Mouse (Mus musculus): ENCODE data around the gene Dhx29.

Gene Dhx29

DNA sequence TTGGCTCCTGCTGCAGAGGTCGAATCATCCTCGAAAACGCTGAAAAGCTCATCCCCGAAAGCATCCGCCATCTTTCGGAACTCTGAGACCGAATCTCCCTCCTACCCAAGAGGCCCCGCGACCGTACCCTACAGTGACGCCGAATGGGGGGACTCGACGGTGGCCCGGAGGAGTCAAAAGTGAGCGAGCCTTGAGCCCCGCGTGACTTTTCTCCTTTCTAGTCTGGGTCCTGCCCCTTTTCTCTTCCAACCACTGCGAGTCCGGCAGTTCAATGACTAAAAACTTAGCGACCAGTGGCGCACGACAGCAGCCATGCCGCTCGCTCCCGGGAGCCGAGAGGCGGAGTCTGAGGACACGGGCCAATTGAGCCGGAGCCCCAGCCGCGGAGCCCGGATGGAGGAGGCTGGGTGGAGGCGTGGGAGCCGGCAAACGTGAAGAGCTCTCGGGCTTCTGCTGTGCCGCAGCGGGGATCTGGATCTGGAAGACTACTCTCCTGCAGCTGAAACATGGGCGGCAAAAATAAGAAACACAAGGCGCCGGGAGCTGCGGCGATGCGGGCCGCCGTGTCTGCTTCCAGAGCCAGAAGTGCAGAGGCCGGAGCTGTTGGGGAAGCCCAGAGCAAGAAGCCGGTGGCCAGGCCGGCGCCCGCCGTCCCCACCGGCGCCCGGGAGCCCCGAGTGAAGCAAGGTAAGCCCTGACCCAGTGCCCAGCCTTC lies at the start of gene Dhx29, which contains the start of gene Mtrex:
Gene Dhx29 (plus strand): TSS at position 168 of the 715 bp plus-strand sequence.
Gene Mtrex (minus strand): TSS at position 112 of the 715 bp plus-strand sequence.
- in situ Hi-C loops (cut with MboI; ENCODE audit: low pct_unique_long_range_greater_than_20kb in 1 of 2, low sequenced_read_pairs in 2 of 2, unreplicated experiment in 1 of 2) = no loop called here

DNA sequence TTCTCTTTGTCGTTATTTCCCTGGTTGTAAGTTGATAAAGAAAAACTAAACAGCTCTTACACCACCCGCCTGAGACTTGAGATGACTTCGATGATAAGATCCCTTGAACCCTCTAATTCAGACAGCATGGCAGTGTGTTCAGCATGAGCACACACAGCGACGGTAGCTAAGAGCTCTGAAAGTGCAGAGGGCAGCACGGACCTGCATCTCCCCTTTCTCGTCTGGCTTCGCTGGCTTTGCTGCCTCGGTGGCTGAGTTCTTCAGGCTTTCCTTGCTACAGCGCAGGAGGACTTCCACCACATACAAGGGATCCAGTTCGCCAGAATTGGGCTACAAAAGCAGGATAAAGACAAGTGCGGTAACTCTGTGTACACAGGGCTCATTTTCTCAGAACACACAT lies 40.0 kb upstream of the Dhx29 start:
- in situ Hi-C loops (cut with MboI; ENCODE audit: low pct_unique_long_range_greater_than_20kb in 1 of 2, low sequenced_read_pairs in 2 of 2, unreplicated experiment in 1 of 2) = no loop called here

DNA sequence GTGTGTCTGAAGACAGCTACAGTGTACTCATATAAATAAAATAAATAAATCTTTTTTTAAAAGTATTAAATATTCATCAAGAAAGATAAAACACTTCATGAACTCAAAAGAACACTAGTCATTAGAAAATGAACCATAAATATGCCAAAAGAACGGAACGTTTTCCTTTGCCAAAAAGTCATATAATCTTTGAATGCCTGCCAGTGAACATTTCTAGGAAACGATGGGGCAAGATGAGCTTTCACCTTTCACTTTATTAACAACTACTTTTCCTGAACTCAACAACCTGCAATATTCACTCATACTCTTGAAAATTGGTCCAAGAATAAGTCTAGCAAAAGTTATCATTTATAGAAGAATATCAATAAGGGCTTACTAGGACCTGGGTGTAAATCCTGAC lies 25.1 kb upstream of the Dhx29 start:
- in situ Hi-C loops (cut with MboI; ENCODE audit: low pct_unique_long_range_greater_than_20kb in 1 of 2, low sequenced_read_pairs in 2 of 2, unreplicated experiment in 1 of 2) = no loop called here

DNA sequence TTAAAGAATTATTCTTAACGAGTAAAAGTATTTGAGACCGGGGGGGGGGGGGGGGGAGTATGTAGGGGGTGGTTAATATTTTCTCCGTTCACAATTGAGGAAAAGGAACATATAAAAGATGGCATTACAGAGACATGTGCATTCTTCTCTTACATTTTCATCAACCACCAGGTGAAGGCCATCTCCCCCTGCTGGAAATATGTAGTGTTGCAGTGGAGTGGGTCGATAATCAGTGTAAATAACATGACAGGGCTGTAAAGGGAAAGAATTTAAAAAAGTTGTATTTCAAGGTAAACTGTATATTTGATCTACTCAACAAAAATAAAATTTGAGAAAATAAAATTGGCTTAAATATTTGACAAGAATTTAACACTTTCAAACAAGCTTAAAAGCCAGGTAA lies 17.6 kb upstream of the Dhx29 start:
- in situ Hi-C loops (cut with MboI; ENCODE audit: low pct_unique_long_range_greater_than_20kb in 1 of 2, low sequenced_read_pairs in 2 of 2, unreplicated experiment in 1 of 2) = no loop called here

DNA sequence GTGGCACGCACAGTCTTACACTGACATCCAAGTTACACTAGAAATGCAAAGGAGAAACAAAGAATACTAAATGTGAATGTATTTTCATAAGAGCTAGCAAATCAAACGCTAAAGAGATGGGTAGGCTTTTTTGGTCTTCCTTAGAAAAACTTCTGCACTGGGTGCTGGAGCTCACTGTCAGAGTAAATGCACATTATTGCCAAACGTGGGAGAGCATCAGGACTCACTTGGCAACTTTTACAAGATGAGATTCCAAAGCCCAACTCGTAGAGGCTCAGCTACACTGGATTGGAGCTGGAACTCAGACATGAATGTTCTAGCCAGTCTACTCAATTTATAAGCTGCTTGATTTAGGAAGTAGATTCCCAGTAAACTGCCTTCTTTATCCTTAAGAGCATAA lies 16.8 kb upstream of the Dhx29 start:
- in situ Hi-C loops (cut with MboI; ENCODE audit: low pct_unique_long_range_greater_than_20kb in 1 of 2, low sequenced_read_pairs in 2 of 2, unreplicated experiment in 1 of 2) = no loop called here

DNA sequence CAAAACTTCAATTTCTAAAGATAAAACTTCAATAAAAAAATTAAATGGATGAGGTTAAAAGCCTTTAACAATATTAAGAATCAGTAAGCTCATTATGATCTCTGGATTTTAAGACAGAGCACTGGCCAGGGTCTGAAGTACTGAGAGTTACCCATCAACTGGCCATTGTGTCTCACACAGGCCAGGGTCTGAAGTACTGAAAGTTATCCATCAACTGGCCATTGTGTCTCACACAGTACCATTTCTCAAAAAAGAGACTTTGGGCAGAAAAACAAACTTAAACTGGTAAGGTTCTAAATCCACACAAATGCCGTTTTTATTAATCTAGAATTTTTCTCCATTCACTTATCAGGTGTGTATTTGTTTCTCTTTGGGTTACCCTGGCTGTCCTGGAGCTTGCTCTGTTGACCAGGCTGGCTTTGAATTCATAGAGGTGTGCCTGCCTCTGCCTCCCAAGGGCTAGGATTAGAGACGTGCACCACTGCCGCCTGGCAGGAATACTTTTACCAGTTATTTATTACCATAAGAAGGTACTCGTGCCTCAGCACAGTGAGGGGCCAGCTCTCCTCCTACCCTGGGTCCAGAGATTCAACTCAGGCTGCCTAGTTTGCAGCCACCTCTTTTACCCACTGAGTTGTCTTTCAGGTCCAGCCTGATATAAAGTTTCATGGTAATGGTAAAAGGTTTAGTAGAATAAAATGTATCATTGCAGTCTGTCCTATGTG lies 8.0 kb upstream of the Dhx29 start:
- in situ Hi-C loops (cut with MboI; ENCODE audit: low pct_unique_long_range_greater_than_20kb in 1 of 2, low sequenced_read_pairs in 2 of 2, unreplicated experiment in 1 of 2) = no loop called here

DNA sequence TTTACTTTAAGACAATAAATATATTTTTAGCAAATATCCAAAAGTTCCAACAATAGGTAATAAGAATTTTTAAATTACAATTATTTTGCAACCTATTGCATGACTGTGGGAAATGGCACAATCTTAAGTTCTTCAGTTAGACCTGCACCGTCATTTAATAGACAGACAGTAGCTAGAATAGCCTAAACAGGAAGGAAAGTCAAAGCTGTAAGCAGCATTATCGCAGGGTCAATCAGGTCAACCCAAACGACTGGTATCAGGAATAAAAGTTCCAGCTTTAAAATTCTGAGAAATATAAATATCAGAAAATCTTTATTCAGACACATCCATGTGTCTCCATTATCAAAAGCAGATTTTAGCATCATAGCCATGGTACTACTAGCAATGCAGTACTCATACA lies 6.3 kb upstream of the Dhx29 start:
- in situ Hi-C loops (cut with MboI; ENCODE audit: low pct_unique_long_range_greater_than_20kb in 1 of 2, low sequenced_read_pairs in 2 of 2, unreplicated experiment in 1 of 2) = no loop called here

DNA sequence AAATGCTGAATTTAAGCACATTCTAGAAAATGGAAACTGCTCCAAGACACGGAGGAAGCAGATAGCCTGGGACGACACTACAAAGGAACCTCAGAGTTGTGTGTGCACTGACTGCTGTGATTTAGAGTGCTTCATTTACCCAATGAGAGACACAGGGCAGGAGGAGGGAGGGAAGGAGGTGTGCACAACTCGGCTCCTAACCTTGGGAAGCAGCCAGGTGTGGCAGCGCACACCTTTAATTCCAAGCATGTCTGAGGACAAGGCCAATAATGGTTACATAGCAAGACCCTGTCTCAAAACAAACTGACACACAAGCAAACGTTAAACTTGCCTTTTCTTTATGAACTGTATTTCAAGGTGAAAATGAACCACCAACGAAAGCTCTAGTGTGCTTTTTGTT lies 2.0 kb upstream of the Dhx29 start:
- in situ Hi-C loops (cut with MboI; ENCODE audit: low pct_unique_long_range_greater_than_20kb in 1 of 2, low sequenced_read_pairs in 2 of 2, unreplicated experiment in 1 of 2) = no loop called here

DNA sequence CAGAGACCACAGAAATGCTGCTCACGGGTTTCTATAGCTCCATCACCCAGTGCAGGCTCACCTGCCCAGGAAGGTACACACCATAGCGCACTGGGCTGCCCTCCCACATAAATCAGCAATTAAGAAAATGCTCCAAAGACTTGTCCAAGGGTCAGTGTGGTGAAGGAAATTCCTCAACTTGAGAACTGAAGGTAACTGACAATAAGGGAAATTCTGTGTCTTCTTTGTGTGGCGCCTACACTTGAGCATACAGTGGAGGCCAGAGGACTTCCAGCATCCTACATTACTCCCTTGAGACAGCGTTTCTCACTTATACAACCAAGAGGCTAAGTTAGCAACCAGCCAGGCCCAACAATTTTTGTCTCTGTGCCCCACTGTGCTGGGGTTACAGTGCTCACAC lies 1.3 kb upstream of the Dhx29 start:
- in situ Hi-C loops (cut with MboI; ENCODE audit: low pct_unique_long_range_greater_than_20kb in 1 of 2, low sequenced_read_pairs in 2 of 2, unreplicated experiment in 1 of 2) = no loop called here

DNA sequence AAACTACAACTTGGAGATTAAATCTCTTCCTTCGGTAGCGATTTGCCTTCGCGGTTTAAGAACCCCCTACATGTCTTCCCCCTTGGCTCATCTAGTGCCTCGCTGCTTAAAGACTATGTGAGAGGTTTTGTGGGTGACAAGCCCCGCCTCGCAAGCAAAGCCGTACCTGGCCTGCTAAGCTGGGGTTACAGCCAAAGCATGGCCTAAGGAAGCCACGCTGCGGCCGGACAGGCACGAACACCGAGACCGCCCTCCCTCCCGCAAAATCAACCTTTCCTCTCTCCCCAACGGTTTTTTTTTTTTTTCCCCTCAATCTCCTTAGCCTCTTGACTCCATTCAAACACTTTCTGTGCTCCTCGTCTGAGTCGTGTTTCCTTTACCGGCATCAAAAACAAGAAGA lies 458 bp upstream of the Dhx29 start:
- in situ Hi-C loops (cut with MboI; ENCODE audit: low pct_unique_long_range_greater_than_20kb in 1 of 2, low sequenced_read_pairs in 2 of 2, unreplicated experiment in 1 of 2) = no loop called here

DNA sequence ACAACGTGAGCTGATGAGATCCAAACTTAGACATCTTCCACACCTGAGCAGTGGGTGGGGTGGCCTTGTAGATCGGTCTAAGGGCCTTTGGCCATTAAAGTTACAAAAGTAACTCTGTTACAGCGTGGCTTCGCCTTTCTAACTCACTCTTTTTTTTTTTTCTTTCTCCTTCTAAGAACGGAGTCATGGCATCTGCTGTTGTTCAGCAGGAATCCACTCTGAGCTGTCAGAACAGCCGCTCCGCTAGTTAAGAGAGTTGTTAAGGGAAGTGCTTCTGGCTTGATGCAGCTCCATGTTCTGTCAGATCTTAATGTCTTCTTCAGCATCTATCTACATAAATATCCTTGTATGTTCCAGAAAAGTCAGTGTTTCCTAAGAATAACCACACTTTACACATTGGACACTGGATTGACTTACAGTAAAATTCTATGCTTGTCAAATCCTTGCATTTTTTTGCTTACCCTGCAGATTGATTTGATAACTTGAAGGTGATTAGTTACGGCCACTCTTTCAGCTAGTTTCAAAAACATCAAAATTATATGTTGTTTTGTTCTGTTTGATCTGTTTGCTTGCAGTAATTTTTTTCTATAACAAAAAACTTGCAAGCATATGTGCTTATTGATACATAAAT lies 899 bp downstream of the Dhx29 start:
- in situ Hi-C loops (cut with MboI; ENCODE audit: low pct_unique_long_range_greater_than_20kb in 1 of 2, low sequenced_read_pairs in 2 of 2, unreplicated experiment in 1 of 2) = no loop called here

DNA sequence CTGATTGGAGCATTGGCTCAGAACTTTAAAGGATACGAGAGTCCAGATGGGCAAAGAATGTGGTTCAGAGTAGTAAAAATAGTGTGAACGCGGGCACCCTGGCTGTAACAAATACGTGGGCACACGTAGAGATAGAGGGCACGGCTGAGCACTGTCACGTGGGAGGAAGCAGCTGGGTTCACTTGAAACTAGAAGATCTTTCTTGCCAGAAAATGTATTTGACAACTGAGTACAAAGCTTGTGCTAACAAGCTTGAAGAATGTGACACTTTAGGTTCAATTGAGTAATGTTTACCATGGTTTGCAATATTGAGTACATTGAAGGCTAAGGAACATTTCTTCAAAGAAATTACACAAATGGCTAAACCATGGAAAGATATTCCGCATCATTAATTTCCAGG lies 10.9 kb downstream of the Dhx29 start:
- in situ Hi-C loops (cut with MboI; ENCODE audit: low pct_unique_long_range_greater_than_20kb in 1 of 2, low sequenced_read_pairs in 2 of 2, unreplicated experiment in 1 of 2) = no loop called here

DNA sequence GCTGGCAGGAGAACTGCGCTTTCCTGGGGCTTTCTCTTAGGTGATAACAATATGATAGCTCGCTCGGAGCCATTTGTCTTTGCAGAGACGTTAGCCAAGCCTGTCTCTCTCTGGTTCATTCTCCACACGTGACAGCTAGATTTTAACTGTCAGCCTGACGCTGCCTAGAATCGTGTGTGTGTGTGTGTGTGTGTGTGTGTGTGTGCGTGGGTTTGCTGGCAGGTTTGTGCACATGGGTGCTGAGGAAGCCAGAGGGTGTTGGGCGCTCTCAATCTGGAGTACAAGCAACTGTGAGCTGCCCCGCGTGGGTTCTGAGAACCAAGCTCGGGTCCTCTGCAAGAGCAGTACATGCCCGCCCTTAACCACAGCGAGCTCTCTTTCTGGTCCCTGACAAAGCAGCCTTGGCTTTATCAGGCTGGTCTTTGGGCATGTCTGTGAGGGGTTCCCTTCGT lies 14.7 kb downstream of the Dhx29 start:
- in situ Hi-C loops (cut with MboI; ENCODE audit: low pct_unique_long_range_greater_than_20kb in 1 of 2, low sequenced_read_pairs in 2 of 2, unreplicated experiment in 1 of 2) = no loop called here

DNA sequence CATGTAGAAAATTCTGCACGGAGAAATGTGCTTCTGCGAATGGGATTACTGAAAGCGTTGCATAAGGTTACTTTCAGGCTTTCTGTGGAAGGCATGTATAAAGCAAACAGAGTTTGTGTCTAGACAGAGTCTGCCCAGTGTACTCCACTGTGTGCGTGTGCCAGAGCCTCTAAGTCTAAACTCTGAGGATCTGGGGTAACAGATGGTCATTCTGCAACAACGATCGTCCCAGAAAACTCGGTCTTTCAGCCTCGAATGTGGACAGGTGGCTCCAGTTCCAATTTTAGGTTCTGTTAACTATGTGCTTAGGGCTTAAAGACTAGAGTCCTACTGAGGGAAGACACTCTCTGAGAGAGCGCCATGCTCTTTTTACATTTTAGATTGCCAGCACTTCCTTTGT lies 18.1 kb downstream of the Dhx29 start:
- in situ Hi-C loops (cut with MboI; ENCODE audit: low pct_unique_long_range_greater_than_20kb in 1 of 2, low sequenced_read_pairs in 2 of 2, unreplicated experiment in 1 of 2) = no loop called here

DNA sequence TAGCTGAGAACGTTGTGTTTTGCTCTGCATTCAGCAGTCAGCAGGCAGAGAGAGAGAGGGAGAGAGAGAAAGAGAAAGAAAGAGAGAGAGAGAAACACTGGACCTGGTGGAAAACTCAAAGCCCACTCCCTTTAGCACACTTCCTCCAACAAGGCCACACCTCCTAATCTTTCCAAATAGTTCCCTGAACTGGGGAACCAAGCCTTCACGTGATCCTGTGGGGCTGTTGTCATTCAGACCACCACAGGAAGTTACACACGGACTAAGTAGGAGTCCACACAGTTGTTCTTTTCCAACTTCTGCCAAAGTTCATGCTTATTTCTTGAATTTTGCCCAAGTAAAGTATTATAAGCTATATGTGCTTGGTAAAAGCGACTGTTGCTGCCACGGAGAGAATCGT lies 18.6 kb downstream of the Dhx29 start:
- in situ Hi-C loops (cut with MboI; ENCODE audit: low pct_unique_long_range_greater_than_20kb in 1 of 2, low sequenced_read_pairs in 2 of 2, unreplicated experiment in 1 of 2) = no loop called here

DNA sequence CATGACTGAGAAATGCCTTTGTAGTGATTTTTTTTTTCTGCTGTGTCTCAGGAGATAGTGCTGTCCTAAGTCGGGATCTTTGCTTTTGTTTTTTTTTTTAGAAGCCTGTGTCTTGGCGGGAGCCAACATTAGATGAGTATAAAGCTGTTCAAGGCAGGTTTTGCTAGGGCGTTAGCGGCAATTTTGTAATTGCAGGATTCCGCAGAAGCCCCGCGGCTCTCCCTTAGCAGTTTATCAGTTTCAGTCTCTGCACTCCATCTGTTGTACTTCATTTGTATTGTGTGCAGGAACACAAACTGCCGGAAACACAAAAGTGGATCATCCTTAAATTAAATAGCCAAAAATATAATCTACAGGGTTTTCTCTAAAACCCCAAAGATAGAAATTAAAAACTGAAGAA lies 26.8 kb downstream of the Dhx29 start:
- in situ Hi-C loops (cut with MboI; ENCODE audit: low pct_unique_long_range_greater_than_20kb in 1 of 2, low sequenced_read_pairs in 2 of 2, unreplicated experiment in 1 of 2) = no loop called here

DNA sequence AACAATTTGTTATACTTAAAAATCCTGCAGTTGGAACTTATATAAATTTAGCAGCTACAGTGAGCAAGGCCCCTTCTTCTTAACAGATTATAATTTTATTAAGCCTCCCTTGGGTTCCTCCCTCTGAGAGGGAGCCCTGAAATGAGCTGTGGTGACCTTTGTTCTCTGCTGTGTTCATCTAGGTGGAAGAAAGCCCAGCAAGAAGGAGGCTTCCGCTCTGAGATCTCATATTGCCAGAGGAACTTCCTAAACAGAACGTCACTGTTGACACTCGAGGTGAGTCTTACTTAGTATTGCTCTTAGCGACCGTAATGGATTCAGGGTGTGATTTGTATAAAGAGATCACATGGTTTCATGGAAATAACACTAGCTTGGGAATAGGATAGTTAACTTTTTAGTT lies 35.8 kb downstream of the Dhx29 start:
- in situ Hi-C loops (cut with MboI; ENCODE audit: low pct_unique_long_range_greater_than_20kb in 1 of 2, low sequenced_read_pairs in 2 of 2, unreplicated experiment in 1 of 2) = no loop called here

DNA sequence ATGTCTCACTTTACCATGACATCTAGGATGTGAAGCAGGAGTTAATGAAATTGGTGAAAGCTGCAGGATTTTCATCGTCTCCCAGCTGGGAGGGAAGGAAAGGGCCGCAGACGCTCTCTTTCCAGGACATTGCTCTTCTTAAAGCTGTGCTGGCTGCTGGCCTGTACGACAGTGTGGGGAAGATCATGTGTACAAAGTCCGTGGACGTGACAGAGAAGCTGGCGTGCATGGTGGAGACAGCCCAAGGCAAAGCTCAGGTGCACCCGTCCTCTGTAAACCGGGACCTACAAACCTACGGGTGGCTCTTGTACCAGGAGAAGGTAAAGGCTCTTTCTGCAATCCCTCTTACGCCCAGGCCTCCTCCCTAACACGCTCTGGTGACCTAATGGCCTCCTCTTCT lies 37.2 kb downstream of the Dhx29 start:
- in situ Hi-C loops (cut with MboI; ENCODE audit: low pct_unique_long_range_greater_than_20kb in 1 of 2, low sequenced_read_pairs in 2 of 2, unreplicated experiment in 1 of 2) = no loop called here

DNA sequence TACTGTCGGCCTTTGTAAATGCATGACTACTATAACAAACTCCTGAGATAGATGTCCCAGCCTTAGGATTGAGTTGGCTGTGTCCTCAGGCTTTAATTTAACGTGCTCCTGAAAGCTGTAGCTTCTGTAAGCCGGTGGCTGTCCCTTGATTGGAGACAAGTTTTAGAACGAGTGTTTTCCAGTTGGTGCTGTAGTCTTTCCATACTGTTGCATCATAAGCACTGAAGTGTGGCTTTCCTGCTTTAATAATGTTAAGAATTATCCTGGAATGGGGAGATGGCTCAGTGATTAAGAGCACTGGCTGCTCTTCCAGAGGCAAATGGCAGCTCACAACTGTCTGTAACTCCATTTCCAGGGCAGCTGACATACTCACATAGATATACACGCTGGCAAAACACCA lies 40.0 kb downstream of the Dhx29 start:
- in situ Hi-C loops (cut with MboI; ENCODE audit: low pct_unique_long_range_greater_than_20kb in 1 of 2, low sequenced_read_pairs in 2 of 2, unreplicated experiment in 1 of 2) = no loop called here

DNA sequence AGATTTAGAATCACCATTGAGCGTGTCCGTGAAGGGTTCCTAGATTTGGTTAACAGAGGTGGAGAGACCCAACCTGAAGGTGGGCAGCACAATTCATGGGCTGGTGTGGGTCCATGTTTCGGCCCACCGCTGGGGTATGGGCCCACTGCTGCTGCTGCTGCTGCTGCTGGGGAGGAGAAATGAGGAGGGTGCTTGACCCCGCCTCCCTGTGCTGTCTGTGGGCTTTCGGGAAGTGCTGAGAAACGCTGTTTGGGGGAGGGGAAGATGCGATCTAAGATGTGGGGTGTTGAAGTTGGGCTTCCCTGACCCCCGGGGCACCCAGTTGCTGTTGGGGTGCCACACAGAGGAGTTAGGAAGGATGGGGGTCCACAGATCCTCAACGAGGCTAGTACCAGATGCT lies 49.5 kb downstream of the Dhx29 start:
- in situ Hi-C loops (cut with MboI; ENCODE audit: low pct_unique_long_range_greater_than_20kb in 1 of 2, low sequenced_read_pairs in 2 of 2, unreplicated experiment in 1 of 2) = no loop called here

All from mouse embryonic stem cell (cell line).